Mouse (Mus musculus) limb, embryonic 11.5 days (tissue): Measurements from ENCODE around the gene Dus3l. TPM values are rescaled to one million over a fixed set of nuclear protein-coding genes. Genes with fewer than 3 reads are reported as not detected.

Experiments
- ATAC-seq: fragments of 200-750 bp; cut with Nextera tagmentation; 2 replicates; pipeline ENCODE4 v1.8.0; 2017; ENCODE audit warnings: low read depth; ENCODE audit not compliant: insufficient number of reproducible peaks, low FRiP score, low TSS enrichment
- DNase-seq: peaks from one replicate; pipeline ENCODE4 v3.0.0-alpha.2; 2015; ENCODE audit warnings: low spot score
- H3K27ac ChIP-seq: fragments of 300-500 bp; sonication (generic); replicated peaks from 2 replicates; pipeline ENCODE4 v1.5.1; 2014; ENCODE audit warnings: low read depth, mild to moderate bottlenecking, low read length
- H3K27me3 ChIP-seq: fragments of 300-500 bp; sonication (generic); 2 replicates; pipeline ENCODE4 v1.6.1; 2014; ENCODE audit warnings: mild to moderate bottlenecking, low read length, mixed read lengths; ENCODE audit not compliant: control insufficient read depth, insufficient read depth
- H3K36me3 ChIP-seq: fragments of 300-500 bp; sonication (generic); 2 replicates; pipeline ENCODE4 v1.6.1; 2014; ENCODE audit warnings: mild to moderate bottlenecking, low read length, moderate library complexity, mixed read lengths; ENCODE audit not compliant: control insufficient read depth, insufficient read depth
- H3K4me1 ChIP-seq: fragments of 300-500 bp; sonication (generic); 2 replicates; pipeline ENCODE4 v1.6.1; 2014; ENCODE audit warnings: low read length, mixed read lengths; ENCODE audit not compliant: control insufficient read depth, insufficient read depth
- H3K4me2 ChIP-seq: fragments of 300-500 bp; sonication (generic); 2 replicates; pipeline ENCODE4 v1.6.1; 2014; ENCODE audit warnings: low read depth, mild to moderate bottlenecking, moderate library complexity; ENCODE audit not compliant: severe bottlenecking
- H3K4me3 ChIP-seq: fragments of 300-500 bp; sonication (generic); 2 replicates; pipeline ENCODE4 v1.5.1; 2014; ENCODE audit warnings: low read depth, low read length
- H3K9ac ChIP-seq: fragments of 300-500 bp; sonication (generic); 2 replicates; pipeline ENCODE4 v1.6.1; 2014; ENCODE audit warnings: mild to moderate bottlenecking, low read length
- H3K9me3 ChIP-seq: fragments of 300-500 bp; sonication (generic); 2 replicates; pipeline ENCODE4 v1.6.1; 2016; ENCODE audit warnings: low read length; ENCODE audit not compliant: control insufficient read depth
- WGBS: fragments of 180-500 bp; shearing (Covaris S2); extraction: QIAGEN DNeasy Blood & Tissue Kit; methylation state at CpG from one replicate; pipeline ENCODE4 v1.1.7; 2014; 5-methylcytosine and 5-hydroxymethylcytosine counted together
- polyA plus RNA-seq: library from polyadenylated mRNA; unstranded; fragments of >200 nt; fragmentation: Nextera tagmentation; extraction: Ambion mirVana; gene quantifications from 2 replicates; pipeline ENCODE4 v1.2.1, GENCODE M21; 2014

Dus3l gene
- 37.3 and 38.2 TPM in 2 replicates for polyA plus RNA-seq

- DNase-seq: peak; percentile 85
- Histone ChIP-seq H3K4me1 (peaks cover 15% of the 10 kb centered on the region; the same call in 1 of the 2 replicates), H3K27ac (peak within 1 kb of the TSS; percentile 84), H3K36me3 (peaks cover 24% of the 10 kb centered on the region), H3K9ac (peak within 1 kb of the TSS; percentile 80), H3K27me3 (no peaks in the 10 kb centered on the region), H3K4me2 (peak within 1 kb of the TSS; percentile 70), H3K4me3 (peak within 1 kb of the TSS; percentile 68), H3K9me3 (no peaks in the 10 kb centered on the region)
- WGBS: 2% methylated on average over 58 of the region's 58 CpGs
- peak; percentile 67 for ATAC-seq
Observed at GRCm38 (mm10) chr17:56764474-56765354, at the start of gene Dus3l. Gene Dus3l, plus strand, starts transcription at chr17:56764757.

- DNase-seq (no peak), ATAC-seq (no peak)
- H3K4me3 ChIP-seq: no peak overlapping the region
- WGBS: 63% methylated on average over 11 of the region's 11 CpGs
- H3K4me1 ChIP-seq: peaks cover 3% of the 10 kb centered on the region; the same call in 1 of the 2 replicates
- no peaks in the 10 kb centered on the region for H3K27me3 ChIP-seq
- H3K9me3 ChIP-seq: no peaks in the 10 kb centered on the region
- no peak overlapping the region for H3K9ac ChIP-seq
- 0 out of 2 replicates have a peak overlapping the region, but pooled peaks have one; percentile 87 for H3K4me2 ChIP-seq
- peaks cover 21% of the 10 kb centered on the region for H3K36me3 ChIP-seq
- no peak overlapping the region for H3K27ac ChIP-seq
Observed at GRCm38 (mm10) chr17:56715360-56715759, 49.2 kb upstream of the Dus3l start.

GRCm38 (mm10) chr17:56715914-56716654 lies 48.5 kb upstream of the Dus3l start:
- 27% methylated on average over 22 of the region's 22 CpGs for WGBS
- Histone ChIP-seq H3K4me2 (peak overlapping the region; percentile 87), H3K4me3 (peak overlapping the region; percentile 81), H3K36me3 (peaks cover 15% of the 10 kb centered on the region), H3K4me1 (peaks cover 3% of the 10 kb centered on the region; the same call in 1 of the 2 replicates), H3K9ac (peak overlapping the region; percentile 35), H3K9me3 (no peaks in the 10 kb centered on the region), H3K27me3 (no peaks in the 10 kb centered on the region), H3K27ac (no peak overlapping the region)
- peak; percentile 0; the same call in 1 of the 2 replicates for ATAC-seq
- DNase-seq: peak; percentile 25

- ATAC-seq: peak; percentile 90
- no peaks in the 10 kb centered on the region for H3K9me3 ChIP-seq
- no peaks in the 10 kb centered on the region for H3K27me3 ChIP-seq
- no peak overlapping the region for H3K27ac ChIP-seq
- H3K4me3 ChIP-seq: peak overlapping the region; percentile 81
- peaks cover 12% of the 10 kb centered on the region for H3K36me3 ChIP-seq
- H3K9ac ChIP-seq: peak overlapping the region; percentile 35
- under 1% methylated on average over 50 of the region's 55 CpGs for WGBS
- H3K4me1 ChIP-seq: peaks cover 3% of the 10 kb centered on the region; the same call in 1 of the 2 replicates
- DNase-seq: peak; percentile 98
- H3K4me2 ChIP-seq: peak overlapping the region; percentile 87
Observed at GRCm38 (mm10) chr17:56716655-56717362, 47.7 kb upstream of the Dus3l start.

GRCm38 (mm10) chr17:56717363-56718058 lies 47.0 kb upstream of the Dus3l start, which contains the start of the genes Ndufa11 and Vmac:
Gene Ndufa11, plus strand, starts transcription at chr17:56717767.
Gene Vmac, minus strand, starts transcription at chr17:56718022.
- H3K9me3 ChIP-seq: no peaks in the 10 kb centered on the region
- under 1% methylated on average over 59 of the region's 59 CpGs for WGBS
- peak within 1 kb of the TSS; percentile 81 for H3K4me3 ChIP-seq
- peaks cover 3% of the 10 kb centered on the region; the same call in 1 of the 2 replicates for H3K4me1 ChIP-seq
- ATAC-seq (peak; percentile 61), DNase-seq (peak; percentile 99)
- H3K36me3 ChIP-seq: peaks cover 6% of the 10 kb centered on the region
- peak within 1 kb of the TSS; percentile 84 for H3K9ac ChIP-seq
- no peaks in the 10 kb centered on the region for H3K27me3 ChIP-seq
- H3K27ac ChIP-seq: no peak within 1 kb of the TSS
- H3K4me2 ChIP-seq: peak within 1 kb of the TSS; percentile 87

- DNase-seq (no peak), ATAC-seq (no peak)
- no peak overlapping the region for H3K4me3 ChIP-seq
- peaks cover 2% of the 10 kb centered on the region for H3K36me3 ChIP-seq
- no peaks in the 10 kb centered on the region for H3K27me3 ChIP-seq
- H3K4me2 ChIP-seq: no peak overlapping the region
- H3K9me3 ChIP-seq: no peaks in the 10 kb centered on the region
- H3K27ac ChIP-seq: no peak overlapping the region
- no peak overlapping the region for H3K9ac ChIP-seq
- WGBS: 26% methylated on average over 5 of the region's 5 CpGs
- peaks cover 9% of the 10 kb centered on the region for H3K4me1 ChIP-seq
Observed at GRCm38 (mm10) chr17:56722441-56722840, 42.1 kb upstream of the Dus3l start.

- Histone ChIP-seq H3K4me1 (peaks cover 15% of the 10 kb centered on the region), H3K27ac (no peak overlapping the region), H3K9me3 (no peaks in the 10 kb centered on the region), H3K36me3 (peaks cover 2% of the 10 kb centered on the region), H3K9ac (no peak overlapping the region), H3K27me3 (no peaks in the 10 kb centered on the region), H3K4me3 (no peak overlapping the region), H3K4me2 (no peak overlapping the region)
- DNase-seq (no peak), ATAC-seq (no peak)
- WGBS: 88% methylated on average over 11 of the region's 11 CpGs
Observed at GRCm38 (mm10) chr17:56723419-56724161, 41.0 kb upstream of the Dus3l start.
